24 mouse cellular contexts compared by ENCODE assay signal in genomic region chr1:91220322-91220672, GRCm38 (mm10). TPM values are rescaled to one million over a fixed set of nuclear protein-coding genes. Genes with fewer than 3 reads are reported as not detected.
DNase-seq lines count a peak whose midpoint lies in the region; ATAC-seq lines count a peak whose summit lies in the region.
"Had no signal": no experiment of that assay in that cellular context is flagged by ENCODE, and none has a peak within 500 bp of the region (broad histone marks: within the 10 kb centered on the region; RNA-seq: fewer than 3 reads in every experiment).

No protein-coding gene starts in this region.

- 0 out of 2 replicates have a peak, but pooled peaks have one; percentile 12 for ATAC-seq in liver, embryonic 15.5 days (ENCODE audit: insufficient read depth)
- ATAC-seq in liver, embryonic 11.5 days (replicated peaks; ENCODE audit: low FRiP score): no peak
- ATAC-seq in megakaryocyte progenitor cell, adult 5-6 weeks (replicated peaks; ENCODE audit: poor library complexity): peak; percentile 51
- ATAC-seq in hindbrain, embryonic 14.5 days (ENCODE audit: low FRiP score): no peak

- H3K36me3 ChIP-seq in liver, embryonic 15.5 days (replicated peaks): no peaks in the 10 kb centered on the region
- no peaks in the 10 kb centered on the region for H3K36me3 ChIP-seq in liver, embryonic 11.5 days (ENCODE audit: control insufficient read depth, insufficient read depth, low read length)
- H3K36me3 ChIP-seq in hindbrain, embryonic 14.5 days (replicated peaks; ENCODE audit: control insufficient read depth, insufficient read depth): no peaks in the 10 kb centered on the region
- H3K36me3 ChIP-seq: embryonic facial prominence, embryonic 15.5 days; forebrain, embryonic 10.5 days; G1E; limb, embryonic 15.5 days; midbrain, embryonic 12.5 days had no signal

- no peak overlapping the region for H3K9ac ChIP-seq in liver, embryonic 15.5 days
- H3K9ac ChIP-seq in liver, embryonic 11.5 days (ENCODE audit: low read depth, low read length): no peak overlapping the region
- no peak overlapping the region for H3K9ac ChIP-seq in hindbrain, embryonic 14.5 days
- H3K9ac ChIP-seq: embryonic facial prominence, embryonic 15.5 days; limb, embryonic 15.5 days; midbrain, embryonic 12.5 days had no signal

- H3K4me2 ChIP-seq in liver, embryonic 15.5 days: no peak overlapping the region
- H3K4me2 ChIP-seq in liver, embryonic 11.5 days: no peak overlapping the region
- H3K4me2 ChIP-seq in hindbrain, embryonic 14.5 days (replicated peaks): no peak overlapping the region
- H3K4me2 ChIP-seq: embryonic facial prominence, embryonic 15.5 days; heart, embryonic 11.5 days; limb, embryonic 15.5 days; midbrain, embryonic 12.5 days had no signal

- H3K4me3 ChIP-seq in liver, embryonic 15.5 days (replicated peaks): no peak overlapping the region
- no peak overlapping the region for H3K4me3 ChIP-seq in liver, embryonic 11.5 days (ENCODE audit: low read depth, low read length)
- no peak overlapping the region for H3K4me3 ChIP-seq in hindbrain, embryonic 14.5 days (replicated peaks; ENCODE audit: low read length)
- H3K4me3 ChIP-seq: embryonic facial prominence, embryonic 15.5 days; forebrain, embryonic 10.5 days; limb, embryonic 15.5 days; midbrain, embryonic 12.5 days had no signal

- peaks cover 5% of the 10 kb centered on the region; the same call in 1 of the 2 replicates for H3K4me1 ChIP-seq in liver, embryonic 15.5 days (replicated peaks)
- 0 out of 2 replicates have a peak, but pooled peaks cover 4% of the 10 kb centered on the region for H3K4me1 ChIP-seq in liver, embryonic 11.5 days (replicated peaks; ENCODE audit: control insufficient read depth, insufficient read depth, low read length)
- H3K4me1 ChIP-seq in hindbrain, embryonic 14.5 days (replicated peaks; ENCODE audit: control insufficient read depth, insufficient read depth, low read length): no peaks in the 10 kb centered on the region
- H3K4me1 ChIP-seq: forebrain, embryonic 10.5 days; limb, embryonic 15.5 days; midbrain, embryonic 12.5 days had no signal

- H3K9me3 ChIP-seq in liver, embryonic 15.5 days (replicated peaks): no peaks in the 10 kb centered on the region
- no peaks in the 10 kb centered on the region for H3K9me3 ChIP-seq in liver, embryonic 11.5 days (ENCODE audit: control insufficient read depth, low read length)
- H3K9me3 ChIP-seq in hindbrain, embryonic 14.5 days (ENCODE audit: control insufficient read depth, low read length): no peaks in the 10 kb centered on the region
- H3K9me3 ChIP-seq: embryonic facial prominence, embryonic 15.5 days; forebrain, embryonic 10.5 days; G1E; limb, embryonic 15.5 days; midbrain, embryonic 12.5 days had no signal

- no peaks in the 10 kb centered on the region for H3K27me3 ChIP-seq in liver, embryonic 15.5 days
- H3K27me3 ChIP-seq in liver, embryonic 11.5 days (replicated peaks; ENCODE audit: control insufficient read depth, insufficient read depth, low read length): no peaks in the 10 kb centered on the region
- H3K27me3 ChIP-seq in hindbrain, embryonic 14.5 days (ENCODE audit: control insufficient read depth, insufficient read depth, low read length): no peaks in the 10 kb centered on the region
- H3K27me3 ChIP-seq: embryonic facial prominence, embryonic 15.5 days; limb, embryonic 15.5 days; midbrain, embryonic 12.5 days had no signal

- no peak overlapping the region for H3K27ac ChIP-seq in liver, embryonic 15.5 days (replicated peaks)
- H3K27ac ChIP-seq in liver, embryonic 11.5 days (ENCODE audit: low read depth, low read length): no peak overlapping the region
- H3K27ac ChIP-seq in hindbrain, embryonic 14.5 days: no peak overlapping the region
- H3K27ac ChIP-seq: embryonic facial prominence, embryonic 15.5 days; forebrain, embryonic 10.5 days; limb, embryonic 15.5 days; midbrain, embryonic 12.5 days had no signal

- DNase-seq in liver, embryonic 11.5 days (ENCODE audit: low spot score): no peak
- peak; percentile 70 for DNase-seq in 416B (ENCODE audit: low read depth)
- peak; percentile 25 for DNase-seq in T-cell, adult 2 months (ENCODE audit: low spot score)
- no peak for DNase-seq in ovary, postnatal 14 days (ENCODE audit: low spot score)
- DNase-seq in hindbrain, embryonic 14.5 days (ENCODE audit: low spot score): no peak
- DNase-seq in adrenal gland, postnatal 14 days: no peak
- DNase-seq: cerebellum, adult 11 months; cerebellum, postnatal 14 days; embryo, embryonic 11 days; gastrocnemius, postnatal 25 days; heart, postnatal 14 days; kidney, adult 9 months; kidney, postnatal 4 days; lung, postnatal 4 days; right cerebral cortex, adult 18-20 months; thymus, postnatal 14 days had no signal

- WGBS in liver, embryonic 15.5 days (ENCODE audit: insufficient replicate concordance): 61% methylated on average over 3 of the region's 3 CpGs
- 62% methylated on average over 3 of the region's 3 CpGs for WGBS in liver, embryonic 11.5 days
- 87% methylated on average over 3 of the region's 3 CpGs for WGBS in hindbrain, embryonic 14.5 days

RNA-seq across cellular contexts. Expression of gene Ube2f, which starts 29.8 kb away (rescaled TPM):
- polyA plus RNA-seq in liver, embryonic 15.5 days (2015; fragmentation: Nextera tagmentation; extraction: Ambion mirVana): 66.9 and 68.6 TPM in 2 replicates
- polyA plus RNA-seq in liver, embryonic 11.5 days (2014; fragmentation: Nextera tagmentation; extraction: Ambion mirVana): 78.5 and 81.4 TPM in 2 replicates
- 90.2 and 92.6 TPM in 2 replicates for total RNA-seq in megakaryocyte progenitor cell, adult 5-6 weeks (2015)
- 46.8 and 58.6 TPM in 2 replicates for total RNA-seq in megakaryocyte progenitor cell, adult 5-6 weeks (2017)
- polyA plus RNA-seq in hindbrain, embryonic 14.5 days (2014; fragmentation: Nextera tagmentation; extraction: Ambion mirVana): 63.8 and 67.6 TPM in 2 replicates
- 70.5 and 85.1 TPM in 2 replicates for total RNA-seq in adrenal gland, postnatal 14 days (2021)

RNA-seq across cellular contexts. Expression of gene Ramp1, which starts 40.7 kb away (rescaled TPM):
- 5.6 and 6.0 TPM in 2 replicates for polyA plus RNA-seq in liver, embryonic 15.5 days (2015; fragmentation: Nextera tagmentation; extraction: Ambion mirVana)
- 3.5 and 4.0 TPM in 2 replicates for polyA plus RNA-seq in liver, embryonic 11.5 days (2014; fragmentation: Nextera tagmentation; extraction: Ambion mirVana)
- 184 and 191 TPM in 2 replicates for total RNA-seq in megakaryocyte progenitor cell, adult 5-6 weeks (2015)
- 174 and 180 TPM in 2 replicates for total RNA-seq in megakaryocyte progenitor cell, adult 5-6 weeks (2017)
- 12.5 and 14.2 TPM in 2 replicates for polyA plus RNA-seq in hindbrain, embryonic 14.5 days (2014; fragmentation: Nextera tagmentation; extraction: Ambion mirVana)
- 8.0 and 9.5 TPM in 2 replicates for total RNA-seq in adrenal gland, postnatal 14 days (2021)

Comparison
In these comparisons a context has a peak if more than half of its experiments do, and no peak if none do; other contexts are left out.
1. ATAC-seq: peak in liver, embryonic 15.5 days (single experiment) and megakaryocyte progenitor cell, adult 5-6 weeks (single experiment); none in liver, embryonic 11.5 days (single experiment) and hindbrain, embryonic 14.5 days (single experiment).
2. DNase-seq: peak in 416B (single experiment) and T-cell, adult 2 months (single experiment); none in liver, embryonic 11.5 days (single experiment), ovary, postnatal 14 days (single experiment), hindbrain, embryonic 14.5 days (single experiment) and adrenal gland, postnatal 14 days (single experiment).